Mouse (Mus musculus): ENCODE data around the gene Sec14l5.

DNA sequence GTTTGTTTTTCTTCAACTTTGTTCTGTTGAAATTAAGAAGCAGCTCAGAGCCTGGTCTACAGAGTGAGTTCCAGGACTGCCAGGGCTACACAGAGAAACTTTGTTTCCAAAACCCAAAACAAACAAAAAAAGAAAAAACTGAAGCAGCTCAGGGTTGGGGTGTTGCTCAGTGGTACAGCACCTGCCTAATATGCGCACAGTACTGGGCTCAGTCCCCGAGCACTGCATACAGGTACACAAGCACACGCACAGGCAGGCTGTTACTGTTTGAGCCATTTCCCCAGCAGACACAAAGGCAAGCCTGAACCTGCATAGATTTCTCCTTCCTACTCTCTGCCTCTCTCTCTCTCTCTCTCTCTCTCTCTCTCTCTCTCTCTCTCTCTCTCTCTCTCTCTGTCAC, 35.9 kb upstream of the Sec14l5 start:
- TF ChIP-seq CTCF (IDR thresholded peaks at IDR 0.05; ENCODE audit: low read depth, low read length) (no peak), POLR2A (IDR thresholded peaks at IDR 0.05; ENCODE audit: extremely low read depth, insufficient read depth, low read length) (no peak)
